Mouse (Mus musculus) gastrocnemius, adult 2 months (tissue): ENCODE results near the gene Wdr83os. TPM values are rescaled to one million over a fixed set of nuclear protein-coding genes. Genes with fewer than 3 reads are reported as not detected.
A peak's percentile ranks its signal among the peaks of the same experiment; 100 is the strongest.

ENCODE experiments used
- DNase-seq: peaks from one replicate; pipeline ENCODE4 v3.0.0; 2022
- H3K27ac ChIP-seq: fragments of 200-600 bp; 2 replicates; pipeline ENCODE4 v1.8.1; 2022; ENCODE audit warnings: mild to moderate bottlenecking
- H3K4me3 ChIP-seq: fragments of 200-600 bp; 2 replicates; pipeline ENCODE4 v1.8.1; 2022; ENCODE audit warnings: mild to moderate bottlenecking, moderate library complexity
- CTCF ChIP-seq: fragments of 200-600 bp; IDR thresholded peaks from 2 replicates; pipeline ENCODE4 v1.8.1; 2022; ENCODE audit warnings: antibody characterized with exemption, mild to moderate bottlenecking, moderate library complexity
- intact Hi-C: fragments of 180-260 bp; cut with DNase I; formaldehyde crosslinking; loops from one replicate; pipeline ENCODE4 v1.15.1; 2025
- total RNA-seq, 2 experiments: library from RNA; stranded (reverse); gene quantifications; 2 replicates each; pipeline ENCODE4 v1.2.3; 2021

The Wdr83os gene
- total RNA-seq, 2 experiments from 2014 or later = 44.2 to 44.9 TPM

DNA sequence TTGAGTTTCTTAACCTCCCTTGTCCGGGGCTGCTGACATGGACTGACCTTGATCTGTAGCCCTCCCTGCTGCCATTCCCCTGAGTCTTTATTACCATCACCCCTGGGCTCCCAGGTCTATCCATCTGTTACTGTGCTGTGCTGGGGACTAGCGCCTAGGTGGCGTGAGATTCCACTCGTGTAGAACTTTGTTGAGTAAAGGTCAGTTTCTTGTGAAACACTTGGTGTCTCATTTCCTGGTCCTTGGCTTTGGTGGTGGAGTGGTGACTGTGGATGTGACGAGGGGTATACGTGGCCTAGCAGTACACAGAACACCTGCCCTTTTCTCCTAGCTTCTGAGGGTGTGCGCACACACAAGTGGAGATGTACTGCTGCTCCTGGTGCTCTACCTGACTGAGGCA lies 23.2 kb upstream of the Wdr83os start:
- intact Hi-C loops = no loop called here
- H3K27ac ChIP-seq = no peak overlapping the region

DNA sequence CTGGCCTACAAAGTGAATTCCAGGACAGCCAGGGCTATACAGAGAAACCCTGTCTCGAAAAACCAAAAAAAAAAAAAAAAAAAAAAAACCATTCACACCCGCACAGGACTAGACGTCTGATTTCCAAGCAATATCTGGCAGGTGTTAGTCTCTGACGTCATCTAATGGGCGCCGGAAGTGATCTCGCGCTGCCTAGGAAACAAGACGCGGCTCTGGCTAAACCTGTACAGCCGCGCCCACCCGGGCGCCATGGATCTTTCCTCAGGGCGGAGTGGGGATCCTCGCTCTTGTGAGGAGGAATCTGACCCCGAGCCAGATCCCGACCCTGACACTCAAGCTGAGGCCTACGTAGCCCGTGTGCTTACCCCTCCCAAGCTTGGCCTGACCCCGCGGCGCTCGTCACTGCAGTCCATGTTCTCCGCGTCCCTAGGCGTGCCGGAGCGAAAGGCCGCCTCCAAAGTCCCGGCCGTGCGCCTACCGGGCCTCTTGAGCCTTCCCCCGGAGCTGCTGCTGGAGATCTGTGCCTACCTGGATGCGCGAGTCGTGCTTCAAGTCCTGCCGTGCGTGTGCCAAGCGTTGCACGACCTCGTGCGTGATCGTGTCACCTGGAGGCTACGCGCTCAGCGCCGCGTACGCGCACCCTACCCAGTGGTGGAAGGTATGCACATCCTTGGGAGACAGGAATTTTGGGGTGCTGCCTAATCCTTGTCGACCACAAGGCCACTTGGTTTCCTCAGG lies 20.5 kb upstream of the Wdr83os start, which contains the start of gene Fbxw9:
Gene Fbxw9, plus strand, starts transcription at position 177 of the 738 bp plus-strand sequence.
- H3K4me3 ChIP-seq = peak within 1 kb of the TSS; percentile 99
- intact Hi-C loops = no loop called here
- no peak for TF ChIP-seq CTCF
- DNase-seq = peak; percentile 88
- H3K27ac ChIP-seq = peak within 1 kb of the TSS; percentile 76

More for the DNA sequence above, 23.2 kb upstream of the Wdr83os start:
- no peak overlapping the region for H3K4me3 ChIP-seq
- no peak for TF ChIP-seq CTCF
- no peak for DNase-seq

DNA sequence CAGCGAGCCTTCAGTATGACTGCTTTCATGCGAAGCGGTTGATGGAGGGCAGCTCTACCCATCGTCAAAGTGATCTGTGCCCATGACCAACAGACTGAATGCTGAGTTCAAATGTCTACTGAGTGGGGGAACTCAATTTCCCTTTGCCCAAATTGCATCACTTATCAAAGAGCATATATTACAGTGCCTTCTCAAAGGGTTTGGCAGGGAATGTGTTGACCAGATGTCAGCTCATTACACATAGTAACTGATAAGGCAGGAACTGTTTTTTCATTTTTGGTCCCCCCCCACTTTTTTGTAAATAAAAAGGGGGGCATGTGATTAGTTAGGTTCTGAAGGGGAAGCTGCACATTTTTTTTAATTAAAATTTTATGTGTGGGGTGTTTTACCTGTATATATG lies 17.9 kb upstream of the Wdr83os start:
- intact Hi-C loops = no loop called here

DNA sequence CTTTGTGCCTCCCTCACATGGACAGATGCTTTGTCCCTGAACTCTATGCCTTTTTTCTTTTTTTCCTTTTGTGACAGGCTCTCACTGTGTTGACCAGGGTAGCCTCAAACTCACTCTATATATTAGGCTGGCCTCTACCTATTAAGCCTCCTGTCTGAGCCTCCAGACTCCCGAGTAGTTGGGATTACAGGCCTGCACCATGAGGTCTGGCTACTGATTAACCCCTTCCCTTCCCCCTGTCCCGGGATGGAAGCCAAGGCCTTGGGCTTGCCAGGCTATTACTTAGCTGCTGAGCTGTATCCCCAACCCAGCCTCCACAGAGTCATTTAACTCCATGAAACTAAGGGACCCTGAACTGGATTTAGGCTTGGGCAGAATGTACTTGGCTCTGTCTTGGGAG lies 15.3 kb upstream of the Wdr83os start:
- intact Hi-C loops = no loop called here
- TF ChIP-seq CTCF = no peak
- H3K27ac ChIP-seq = no peak overlapping the region
- no peak overlapping the region for H3K4me3 ChIP-seq
- no peak for DNase-seq

More for the DNA sequence above, 17.9 kb upstream of the Wdr83os start:
- TF ChIP-seq CTCF = no peak
- no peak overlapping the region for H3K27ac ChIP-seq
- DNase-seq = no peak
- no peak overlapping the region for H3K4me3 ChIP-seq

DNA sequence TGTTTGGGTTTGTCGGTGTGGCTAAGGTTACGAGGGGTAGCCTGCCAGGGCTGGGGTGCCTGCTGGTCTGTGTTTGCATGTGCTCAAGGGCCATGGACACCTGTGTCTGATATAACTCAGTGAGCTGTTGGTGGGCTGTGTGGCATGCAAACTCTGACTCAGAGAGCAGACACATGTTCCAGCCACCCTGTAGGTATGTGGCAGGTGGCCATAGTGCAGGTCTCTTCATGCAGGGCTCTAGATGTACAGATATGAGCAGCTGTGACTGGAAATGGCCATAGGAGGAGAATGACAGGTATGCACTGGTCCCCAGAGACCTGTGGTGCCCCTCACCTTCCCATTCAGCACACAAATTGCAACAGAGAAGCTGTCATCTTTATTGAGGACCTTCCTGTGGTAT lies 13.4 kb upstream of the Wdr83os start:
- no peak overlapping the region for H3K4me3 ChIP-seq
- no peak for DNase-seq
- H3K27ac ChIP-seq = no peak overlapping the region
- intact Hi-C loops = no loop called here
- no peak for TF ChIP-seq CTCF

DNA sequence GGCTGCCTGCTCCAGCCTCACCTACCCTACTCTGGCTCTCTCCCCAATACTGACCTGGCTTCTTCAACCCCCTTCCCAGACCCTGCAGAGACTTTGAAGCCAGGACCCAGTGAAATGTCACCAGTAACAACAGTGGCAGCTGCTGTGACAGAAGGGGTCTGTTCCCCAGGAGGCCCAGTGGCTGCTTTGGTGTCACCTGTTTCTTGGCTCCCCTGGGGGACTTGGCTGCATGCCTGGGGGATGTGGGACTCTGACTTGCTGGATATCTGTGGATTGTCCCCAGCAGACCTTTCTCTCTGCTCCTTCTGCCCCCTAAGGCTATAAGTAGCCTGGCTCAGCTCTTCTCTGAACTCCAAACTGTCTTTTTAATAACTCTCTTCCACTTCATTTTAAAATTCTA lies 12.6 kb upstream of the Wdr83os start, which contains the start of gene Gm5741:
Gene Gm5741, minus strand, starts transcription at position 1 of the 400 bp plus-strand sequence.
- H3K4me3 ChIP-seq = no peak within 1 kb of the TSS
- H3K27ac ChIP-seq = no peak within 1 kb of the TSS
- intact Hi-C loops = no loop called here
- TF ChIP-seq CTCF = no peak
- no peak for DNase-seq

DNA sequence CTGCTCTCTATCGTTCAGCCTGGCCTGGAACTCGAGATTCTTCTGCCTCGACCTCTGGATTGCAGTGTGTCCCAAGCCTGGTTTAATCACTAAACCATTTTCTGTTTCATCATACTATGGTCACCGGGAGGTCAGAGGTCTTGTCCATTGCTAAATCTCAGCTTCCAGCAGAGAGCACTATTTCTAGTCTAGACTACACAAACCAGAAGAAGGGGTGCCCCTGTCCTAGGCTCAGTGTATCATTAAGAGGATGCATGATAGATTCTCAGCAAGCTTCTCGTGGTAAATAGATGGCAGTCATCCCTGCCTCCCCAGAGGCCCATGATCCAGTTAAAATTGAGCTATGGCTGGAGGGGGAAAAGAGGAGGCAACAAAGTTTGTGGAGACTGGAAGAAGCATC lies 9.5 kb upstream of the Wdr83os start:
- no peak for TF ChIP-seq CTCF
- intact Hi-C loops = loop anchor here (5.0 to 10.0 kb wide), 3 partner anchors 94 to 334 kb away; partner anchors contain the start of genes Junb, Orc6 and Vps35
- no peak for DNase-seq

DNA sequence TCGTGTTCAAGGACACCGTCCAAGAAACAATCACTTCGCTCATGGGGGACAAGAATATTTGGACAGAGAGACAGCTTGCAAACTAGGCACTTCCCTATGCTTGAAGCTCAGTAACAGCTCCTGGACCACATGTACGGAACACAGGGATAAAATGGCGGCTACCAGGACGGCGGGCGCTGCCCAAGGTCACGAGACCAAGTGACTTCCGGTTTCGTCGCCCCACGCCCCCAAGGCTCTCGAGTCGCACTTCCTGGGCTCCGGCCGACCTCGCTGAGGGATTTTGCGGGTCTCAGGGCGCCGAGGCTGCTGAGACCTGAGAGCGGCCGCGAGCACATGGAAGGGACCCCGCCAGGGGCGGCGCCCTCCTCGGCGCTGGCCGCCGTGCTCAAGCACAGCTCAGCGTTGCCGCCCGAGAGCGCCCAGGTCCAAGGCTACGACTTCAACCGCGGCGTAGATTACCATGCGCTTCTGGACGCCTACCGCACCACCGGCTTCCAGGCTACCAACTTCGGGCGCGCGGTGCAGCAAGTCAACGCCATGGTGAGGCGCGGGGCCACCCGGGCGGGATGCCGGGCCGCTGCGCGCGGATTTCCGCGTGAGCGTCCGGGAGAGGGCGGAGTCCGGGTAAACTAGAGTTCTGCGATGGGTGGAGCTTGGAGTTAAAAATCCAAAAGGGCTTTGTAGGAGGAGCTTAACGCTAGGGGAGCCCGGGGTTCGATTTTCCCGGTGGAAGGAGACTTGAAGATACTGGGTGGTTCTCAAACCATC lies 8.8 kb upstream of the Wdr83os start, which contains the start of gene Dhps:
Gene Dhps, plus strand, starts transcription at position 244 of the 768 bp plus-strand sequence.
- peak; percentile 94 for DNase-seq
- intact Hi-C loops = loop anchor here (5.0 to 10.0 kb wide), 3 partner anchors 94 to 333 kb away; partner anchors contain the start of genes Junb, Orc6 and Vps35
- peak; percentile 30; the same call in 1 of the 2 replicates for TF ChIP-seq CTCF
- peak within 1 kb of the TSS; percentile 94 for H3K4me3 ChIP-seq
- peak within 1 kb of the TSS; percentile 96 for H3K27ac ChIP-seq

More for the DNA sequence above, 9.5 kb upstream of the Wdr83os start:
- Histone ChIP-seq H3K27ac (peak overlapping the region; percentile 96), H3K4me3 (peak overlapping the region; percentile 94)

DNA sequence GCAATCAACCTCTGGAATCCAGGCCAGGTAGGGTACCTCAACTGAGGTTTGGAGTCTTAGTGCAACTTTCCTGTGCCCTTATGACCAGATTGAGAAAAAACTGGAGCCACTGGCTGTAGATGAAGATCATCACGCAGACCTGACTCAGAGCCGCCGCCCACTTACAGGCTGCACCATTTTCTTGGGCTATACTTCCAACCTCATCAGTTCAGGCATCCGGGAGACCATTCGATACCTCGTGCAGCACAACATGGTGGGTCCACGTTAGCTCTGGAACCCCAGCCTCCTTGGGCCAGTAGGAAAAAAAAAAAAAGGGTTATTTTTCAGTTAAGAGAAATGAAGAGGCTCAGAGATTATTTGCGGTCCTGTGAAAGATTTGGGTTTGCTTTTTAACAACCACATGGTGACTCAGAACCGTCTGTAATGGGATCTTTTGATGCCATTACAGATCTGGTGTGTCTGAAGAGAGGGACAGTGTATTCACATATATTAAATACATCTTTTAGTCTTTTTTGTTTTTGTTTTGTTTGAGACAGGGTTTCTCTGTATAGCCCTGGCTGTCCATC lies 8.1 kb upstream of the Wdr83os start:
- no peak for TF ChIP-seq CTCF
- H3K4me3 ChIP-seq = peak overlapping the region; percentile 94
- DNase-seq = no peak
- peak overlapping the region; percentile 96 for H3K27ac ChIP-seq
- intact Hi-C loops = loop anchor here (5.0 to 10.0 kb wide), 3 partner anchors 95 to 332 kb away; partner anchors contain the start of genes Junb, Orc6 and Vps35

DNA sequence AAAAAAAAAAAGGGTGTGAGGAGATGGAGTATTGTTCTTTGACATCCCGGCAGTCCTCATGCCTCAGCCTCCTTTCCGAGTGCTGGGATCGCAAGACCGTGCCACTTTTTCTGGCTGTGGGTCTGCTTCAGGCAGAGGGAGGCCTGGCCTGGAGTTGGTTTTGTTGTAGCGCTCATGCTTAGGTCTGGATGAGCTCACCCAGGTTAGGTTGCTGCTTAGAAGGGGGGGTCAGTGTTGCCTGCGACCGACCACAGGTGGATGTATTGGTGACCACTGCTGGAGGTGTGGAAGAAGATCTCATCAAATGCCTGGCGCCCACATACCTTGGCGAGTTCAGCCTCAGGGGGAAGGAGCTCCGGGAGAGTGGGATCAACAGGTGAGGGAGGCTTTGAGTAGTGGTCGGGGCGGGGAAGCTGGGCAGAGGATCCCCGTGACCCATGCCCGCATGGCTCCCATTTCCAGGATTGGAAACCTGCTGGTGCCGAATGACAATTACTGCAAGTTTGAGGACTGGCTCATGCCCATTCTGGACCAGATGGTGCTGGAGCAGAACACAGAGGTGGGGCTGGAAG lies 7.4 kb upstream of the Wdr83os start:
- DNase-seq = no peak
- no peak overlapping the region for H3K4me3 ChIP-seq
- intact Hi-C loops = loop anchor here (5.0 to 10.0 kb wide), 3 partner anchors 96 to 332 kb away; partner anchors contain the start of genes Junb, Orc6 and Vps35
- no peak overlapping the region for H3K27ac ChIP-seq
- TF ChIP-seq CTCF = no peak

DNA sequence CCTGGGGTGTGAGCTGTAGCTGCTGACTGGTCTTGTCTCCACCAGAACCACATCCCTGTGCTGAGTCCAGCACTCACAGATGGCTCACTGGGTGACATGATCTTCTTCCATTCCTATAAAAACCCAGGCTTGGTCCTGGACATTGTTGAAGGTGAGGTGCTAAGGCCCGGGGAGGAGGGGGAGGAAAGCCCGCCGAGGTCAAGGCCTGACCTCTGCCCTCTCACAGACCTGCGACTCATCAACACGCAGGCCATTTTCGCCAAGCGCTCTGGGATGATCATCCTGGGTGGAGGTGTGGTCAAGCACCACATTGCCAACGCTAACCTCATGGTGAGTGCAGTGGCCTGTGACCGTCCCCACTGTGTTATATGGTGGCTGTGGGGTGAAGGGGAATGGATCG lies 6.4 kb upstream of the Wdr83os start:
- intact Hi-C loops = loop anchor here (5.0 to 10.0 kb wide), 3 partner anchors 97 to 331 kb away; partner anchors contain the start of genes Junb, Orc6 and Vps35
- no peak overlapping the region for H3K27ac ChIP-seq
- no peak overlapping the region for H3K4me3 ChIP-seq
- DNase-seq = no peak
- TF ChIP-seq CTCF = no peak

DNA sequence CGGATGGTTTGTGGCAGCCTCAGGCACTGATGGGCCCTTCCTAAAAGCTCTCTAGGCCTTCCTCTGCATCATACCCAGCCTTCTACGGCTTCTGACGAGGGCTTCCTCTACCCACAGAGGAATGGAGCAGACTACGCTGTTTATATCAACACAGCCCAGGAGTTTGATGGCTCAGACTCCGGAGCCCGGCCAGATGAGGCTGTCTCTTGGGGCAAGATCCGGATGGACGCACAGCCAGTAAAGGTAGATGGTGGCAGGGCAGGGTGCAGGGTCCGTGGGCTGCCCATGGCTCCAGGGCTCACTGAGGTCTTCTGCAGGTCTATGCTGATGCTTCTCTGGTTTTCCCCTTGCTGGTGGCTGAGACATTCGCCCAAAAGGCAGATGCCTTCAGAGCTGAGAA lies 5.9 kb upstream of the Wdr83os start:
- no peak for DNase-seq
- intact Hi-C loops = loop anchor here (5.0 to 10.0 kb wide), 3 partner anchors 97 to 330 kb away; partner anchors contain the start of genes Junb, Orc6 and Vps35
- no peak overlapping the region for H3K4me3 ChIP-seq
- no peak for TF ChIP-seq CTCF
- H3K27ac ChIP-seq = no peak overlapping the region
